Mouse (Mus musculus) midbrain, embryonic 11.5 days (tissue): Measurements from ENCODE around the gene Sms. TPM values are rescaled to one million over a fixed set of nuclear protein-coding genes. Genes with fewer than 3 reads are reported as not detected.

ENCODE experiments used
- ATAC-seq: fragments of 200-750 bp; cut with Nextera tagmentation; 2 replicates; pipeline ENCODE4 v1.8.0; 2017; ENCODE audit warnings: moderate TSS enrichment, moderate library complexity; ENCODE audit not compliant: low FRiP score
- DNase-seq: peaks from one replicate; pipeline ENCODE4 v3.0.0; 2015; ENCODE audit warnings: low spot score; ENCODE audit errors: missing footprints
- H3K27ac ChIP-seq: fragments of 300-500 bp; sonication (generic); 2 replicates; pipeline ENCODE4 v1.5.1; 2014; ENCODE audit warnings: low read depth, low read length
- H3K27me3 ChIP-seq: fragments of 300-500 bp; sonication (generic); 2 replicates; pipeline ENCODE4 v1.6.1; 2014; ENCODE audit warnings: mild to moderate bottlenecking, low read length, moderate library complexity, mixed read lengths; ENCODE audit not compliant: control insufficient read depth, insufficient read depth
- H3K36me3 ChIP-seq: fragments of 300-500 bp; sonication (generic); 2 replicates; pipeline ENCODE4 v1.6.1; 2014; ENCODE audit warnings: mild to moderate bottlenecking, low read length, moderate library complexity, mixed read lengths; ENCODE audit not compliant: control insufficient read depth, insufficient read depth
- H3K4me1 ChIP-seq: fragments of 300-500 bp; sonication (generic); 2 replicates; pipeline ENCODE4 v1.6.1; 2014; ENCODE audit warnings: low read length; ENCODE audit not compliant: control insufficient read depth, insufficient read depth
- H3K4me2 ChIP-seq: fragments of 300-500 bp; sonication (generic); 2 replicates; pipeline ENCODE4 v1.6.1; 2014; ENCODE audit warnings: mild to moderate bottlenecking, moderate library complexity
- H3K4me3 ChIP-seq: fragments of 300-500 bp; sonication (generic); 2 replicates; pipeline ENCODE4 v1.5.1; 2014; ENCODE audit warnings: low read depth, low read length
- H3K9ac ChIP-seq: fragments of 300-500 bp; sonication (generic); 2 replicates; pipeline ENCODE4 v1.6.1; 2014; ENCODE audit warnings: low read length
- H3K9me3 ChIP-seq: fragments of 300-500 bp; sonication (generic); 2 replicates; pipeline ENCODE4 v1.6.1; 2016; ENCODE audit warnings: low read length; ENCODE audit not compliant: control insufficient read depth
- WGBS: fragments of 180-500 bp; shearing (Covaris S2); extraction: QIAGEN DNeasy Blood & Tissue Kit; methylation state at CpG from one replicate; pipeline ENCODE4 v1.1.7; 2014; 5-methylcytosine and 5-hydroxymethylcytosine counted together
- polyA plus RNA-seq: library from polyadenylated mRNA; unstranded; fragments of >200 nt; fragmentation: Nextera tagmentation; extraction: Ambion mirVana; gene quantifications from 2 replicates; pipeline ENCODE4 v1.2.1, GENCODE M21; 2014

Gene Sms
- polyA plus RNA-seq, 1 experiment from 2014 or later = 112 TPM

- WGBS = 85% methylated on average over 3 of the region's 3 CpGs
- no peaks in the 10 kb centered on the region for H3K9me3 ChIP-seq
- no peak overlapping the region for H3K4me2 ChIP-seq
These were observed 23.3 kb downstream of the Sms start for GRCm38 (mm10) chrX:157468795-157469194.

DNA sequence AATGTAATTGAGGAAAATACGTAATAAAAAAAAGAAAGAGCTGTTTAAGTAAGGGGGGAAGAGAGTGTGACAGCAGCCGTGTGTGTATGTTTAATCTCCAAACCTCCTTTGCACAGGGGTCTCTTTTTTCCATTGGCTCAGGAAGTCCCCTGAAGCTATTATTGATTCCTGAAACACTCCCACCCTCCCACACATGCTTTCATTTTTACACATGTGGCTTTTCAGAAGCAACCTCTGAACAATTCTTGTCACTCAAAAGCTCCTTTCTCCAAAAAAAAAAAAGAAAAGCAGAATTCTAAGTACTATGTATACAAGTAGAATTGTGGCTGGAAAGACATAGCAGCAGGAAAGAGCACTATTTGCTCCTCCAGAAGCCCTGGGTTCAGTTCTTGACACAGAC is 24.0 kb downstream of the Sms start:
- H3K36me3 ChIP-seq = no peaks in the 10 kb centered on the region
- WGBS = 84% methylated on average over 2 of the region's 2 CpGs
- ATAC-seq = no peak
- H3K9me3 ChIP-seq = no peaks in the 10 kb centered on the region
- no peak overlapping the region for H3K27ac ChIP-seq
- DNase-seq = no peak
- no peak overlapping the region for H3K4me3 ChIP-seq
- H3K9ac ChIP-seq = no peak overlapping the region
- H3K27me3 ChIP-seq = no peaks in the 10 kb centered on the region
- no peak overlapping the region for H3K4me2 ChIP-seq
- no peaks in the 10 kb centered on the region for H3K4me1 ChIP-seq

More at GRCm38 (mm10) chrX:157468795-157469194, 23.3 kb downstream of the Sms start:
- H3K9ac ChIP-seq = no peak overlapping the region
- no peaks in the 10 kb centered on the region for H3K27me3 ChIP-seq
- no peak for DNase-seq
- ATAC-seq = no peak
- no peaks in the 10 kb centered on the region for H3K36me3 ChIP-seq
- H3K4me1 ChIP-seq = no peaks in the 10 kb centered on the region
- H3K4me3 ChIP-seq = no peak overlapping the region
- H3K27ac ChIP-seq = no peak overlapping the region

- Histone ChIP-seq H3K36me3 (no peaks in the 10 kb centered on the region), H3K4me3 (no peak overlapping the region), H3K4me2 (no peak overlapping the region), H3K9ac (no peak overlapping the region), H3K27ac (no peak overlapping the region), H3K27me3 (no peaks in the 10 kb centered on the region), H3K9me3 (no peaks in the 10 kb centered on the region), H3K4me1 (no peaks in the 10 kb centered on the region)
- DNase-seq (no peak), ATAC-seq (no peak)
- WGBS = 76% methylated on average over 1 of the region's 1 CpGs
These were observed 26.1 kb downstream of the Sms start for GRCm38 (mm10) chrX:157465949-157466348.

DNA sequence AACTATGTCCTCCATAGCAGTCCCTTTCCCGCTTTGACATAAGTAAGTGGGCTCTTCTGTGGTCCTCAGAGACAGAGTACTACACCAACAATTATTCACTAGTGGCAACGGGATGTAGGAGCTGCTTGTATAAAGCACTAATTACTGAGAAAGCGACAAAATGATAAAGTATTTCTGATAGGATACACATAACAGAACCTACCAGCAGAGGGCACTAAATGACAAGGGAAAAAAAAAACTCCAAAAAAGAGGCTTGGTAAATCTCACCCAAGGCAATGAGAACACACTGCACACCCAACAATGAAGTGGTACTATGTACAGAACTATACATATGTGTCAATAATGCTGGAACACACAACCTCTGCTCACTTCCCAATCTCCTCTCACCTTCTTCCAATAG is 29.4 kb downstream of the Sms start:
- no peak overlapping the region for H3K4me2 ChIP-seq
- H3K4me3 ChIP-seq = no peak overlapping the region
- no peaks in the 10 kb centered on the region for H3K4me1 ChIP-seq
- H3K27ac ChIP-seq = no peak overlapping the region
- H3K36me3 ChIP-seq = no peaks in the 10 kb centered on the region
- ATAC-seq = no peak
- H3K27me3 ChIP-seq = no peaks in the 10 kb centered on the region
- no peak overlapping the region for H3K9ac ChIP-seq
- WGBS = 80% methylated on average over 3 of the region's 3 CpGs
- no peaks in the 10 kb centered on the region for H3K9me3 ChIP-seq
- peak; percentile 86 for DNase-seq

GRCm38 (mm10) chrX:157454430-157454829 is 37.7 kb downstream of the Sms start:
- no peak overlapping the region for H3K4me3 ChIP-seq
- no peak overlapping the region for H3K4me2 ChIP-seq
- H3K27ac ChIP-seq = no peak overlapping the region
- no peaks in the 10 kb centered on the region for H3K9me3 ChIP-seq
- DNase-seq (peak; percentile 94), ATAC-seq (no peak)
- H3K27me3 ChIP-seq = no peaks in the 10 kb centered on the region
- H3K9ac ChIP-seq = no peak overlapping the region
- 77% methylated on average over 1 of the region's 1 CpGs for WGBS
- no peaks in the 10 kb centered on the region for H3K4me1 ChIP-seq
- H3K36me3 ChIP-seq = no peaks in the 10 kb centered on the region

GRCm38 (mm10) chrX:157449000-157449399 is 43.1 kb downstream of the Sms start:
- ATAC-seq = no peak
- H3K4me2 ChIP-seq = no peak overlapping the region
- H3K27me3 ChIP-seq = no peaks in the 10 kb centered on the region
- H3K36me3 ChIP-seq = no peaks in the 10 kb centered on the region
- H3K4me1 ChIP-seq = no peaks in the 10 kb centered on the region
- H3K9me3 ChIP-seq = no peaks in the 10 kb centered on the region
- 71% methylated on average over 1 of the region's 1 CpGs for WGBS
- no peak overlapping the region for H3K27ac ChIP-seq
- no peak overlapping the region for H3K9ac ChIP-seq
- no peak for DNase-seq
- no peak overlapping the region for H3K4me3 ChIP-seq

- H3K9me3 ChIP-seq = no peaks in the 10 kb centered on the region
- no peak overlapping the region for H3K4me2 ChIP-seq
- no peaks in the 10 kb centered on the region for H3K4me1 ChIP-seq
- H3K4me3 ChIP-seq = no peak overlapping the region
- no peaks in the 10 kb centered on the region for H3K27me3 ChIP-seq
- DNase-seq (no peak), ATAC-seq (no peak)
- H3K9ac ChIP-seq = no peak overlapping the region
- H3K27ac ChIP-seq = no peak overlapping the region
- 83% methylated on average over 6 of the region's 6 CpGs for WGBS
- no peaks in the 10 kb centered on the region for H3K36me3 ChIP-seq
These were observed 44.7 kb downstream of the Sms start for GRCm38 (mm10) chrX:157447431-157447830.

GRCm38 (mm10) chrX:157434768-157435167 is 57.3 kb downstream of the Sms start:
- H3K9me3 ChIP-seq = no peaks in the 10 kb centered on the region
- no peak overlapping the region for H3K27ac ChIP-seq
- 86% methylated on average over 1 of the region's 1 CpGs for WGBS
- DNase-seq (no peak), ATAC-seq (no peak)
- no peaks in the 10 kb centered on the region for H3K36me3 ChIP-seq
- no peaks in the 10 kb centered on the region for H3K27me3 ChIP-seq
- no peak overlapping the region for H3K4me2 ChIP-seq
- H3K9ac ChIP-seq = no peak overlapping the region
- H3K4me1 ChIP-seq = no peaks in the 10 kb centered on the region
- H3K4me3 ChIP-seq = no peak overlapping the region

DNA sequence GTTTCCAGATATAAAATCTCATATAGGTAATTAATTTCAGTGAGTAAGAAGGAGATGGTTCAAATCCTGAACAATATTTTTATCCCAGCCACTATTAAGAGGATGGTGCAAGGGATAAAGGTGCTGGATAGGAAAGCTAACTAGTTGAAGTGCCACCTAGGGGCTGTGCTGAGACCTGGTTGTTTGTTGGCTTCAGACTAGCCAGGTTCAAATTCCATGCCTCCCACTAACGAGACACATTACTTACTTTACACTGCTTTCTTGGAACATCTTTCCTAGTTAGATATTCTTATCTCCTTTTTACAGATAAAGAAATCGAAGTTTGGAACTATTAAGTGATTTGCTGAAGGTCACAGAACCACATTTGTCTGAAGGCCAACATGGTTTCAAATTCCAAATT is 72.6 kb downstream of the Sms start:
- no peak overlapping the region for H3K27ac ChIP-seq
- no peaks in the 10 kb centered on the region for H3K9me3 ChIP-seq
- no peaks in the 10 kb centered on the region for H3K27me3 ChIP-seq
- no peaks in the 10 kb centered on the region for H3K36me3 ChIP-seq
- no peak overlapping the region for H3K4me2 ChIP-seq
- DNase-seq (no peak), ATAC-seq (no peak)
- H3K4me1 ChIP-seq = no peaks in the 10 kb centered on the region
- H3K9ac ChIP-seq = no peak overlapping the region
- 79% methylated on average over 2 of the region's 2 CpGs for WGBS
- H3K4me3 ChIP-seq = no peak overlapping the region

- no peak within 1 kb of the TSS for H3K27ac ChIP-seq
- no peaks in the 10 kb centered on the region for H3K9me3 ChIP-seq
- H3K27me3 ChIP-seq = no peaks in the 10 kb centered on the region
- no peak within 1 kb of the TSS for H3K9ac ChIP-seq
- WGBS = 69% methylated on average over 5 of the region's 5 CpGs
- DNase-seq = no peak
- H3K36me3 ChIP-seq = no peaks in the 10 kb centered on the region
- ATAC-seq = no peak
- H3K4me2 ChIP-seq = no peak within 1 kb of the TSS
- no peak within 1 kb of the TSS for H3K4me3 ChIP-seq
- no peaks in the 10 kb centered on the region for H3K4me1 ChIP-seq
These were observed 76.9 kb downstream of the Sms start, which contains the start of gene Phex for GRCm38 (mm10) chrX:157415212-157415611. TSS of gene Phex (minus strand) at chrX:157415312.
